Mouse (Mus musculus) liver, embryonic 11.5 days (tissue): ENCODE results near the gene Actr3. TPM values are rescaled to one million over a fixed set of nuclear protein-coding genes. Genes with fewer than 3 reads are reported as not detected.

Source experiments
- ATAC-seq: fragments of 200-750 bp; cut with Nextera tagmentation; replicated peaks from 2 replicates; pipeline ENCODE4 v1.8.0; 2017; ENCODE audit warnings: moderate number of reproducible peaks, mild to moderate bottlenecking, moderate TSS enrichment, moderate library complexity; ENCODE audit not compliant: low FRiP score
- DNase-seq: peaks from one replicate; pipeline ENCODE4 v3.0.0-alpha.2; 2017; ENCODE audit warnings: low spot score
- H3K27ac ChIP-seq: fragments of 300-500 bp; sonication (generic); 2 replicates; pipeline ENCODE4 v1.5.1; 2014; ENCODE audit warnings: mild to moderate bottlenecking, low read depth, low read length, control low read depth
- H3K27me3 ChIP-seq: fragments of 300-500 bp; sonication (generic); replicated peaks from 2 replicates; pipeline ENCODE4 v1.6.1; 2014; ENCODE audit warnings: low read length, mixed read lengths; ENCODE audit not compliant: control insufficient read depth, insufficient read depth
- H3K36me3 ChIP-seq: fragments of 300-500 bp; sonication (generic); 2 replicates; pipeline ENCODE4 v1.6.1; 2014; ENCODE audit warnings: mild to moderate bottlenecking, low read length, moderate library complexity, mixed read lengths; ENCODE audit not compliant: control insufficient read depth, insufficient read depth
- H3K4me1 ChIP-seq: fragments of 300-500 bp; sonication (generic); replicated peaks from 2 replicates; pipeline ENCODE4 v1.6.1; 2014; ENCODE audit warnings: low read length, mixed read lengths; ENCODE audit not compliant: control insufficient read depth, insufficient read depth
- H3K4me2 ChIP-seq: fragments of 300-500 bp; sonication (generic); 2 replicates; pipeline ENCODE4 v1.6.1; 2014; ENCODE audit warnings: mild to moderate bottlenecking, control low read depth, moderate library complexity
- H3K4me3 ChIP-seq: fragments of 300-500 bp; sonication (generic); 2 replicates; pipeline ENCODE4 v1.5.1; 2014; ENCODE audit warnings: low read depth, low read length, control low read depth
- H3K9ac ChIP-seq: fragments of 300-500 bp; sonication (generic); 2 replicates; pipeline ENCODE4 v1.6.1; 2014; ENCODE audit warnings: low read depth, low read length, control low read depth
- H3K9me3 ChIP-seq: fragments of 300-500 bp; sonication (generic); 2 replicates; pipeline ENCODE4 v1.6.1; 2016; ENCODE audit warnings: low read length, inconsistent platforms, mixed read lengths; ENCODE audit not compliant: control insufficient read depth
- WGBS: fragments of 180-500 bp; shearing (Covaris S2); extraction: QIAGEN DNeasy Blood & Tissue Kit; methylation state at CpG from one replicate; pipeline ENCODE4 v1.1.7; 2014; 5-methylcytosine and 5-hydroxymethylcytosine counted together
- polyA plus RNA-seq: library from polyadenylated mRNA; unstranded; fragments of >200 nt; fragmentation: Nextera tagmentation; extraction: Ambion mirVana; gene quantifications from 2 replicates; pipeline ENCODE4 v1.2.1, GENCODE M21; 2014

Gene Actr3
- polyA plus RNA-seq, 1 experiment from 2014 or later = 245 TPM

- no peaks in the 10 kb centered on the region for H3K27me3 ChIP-seq
- 86% methylated on average over 4 of the region's 4 CpGs for WGBS
- DNase-seq (no peak), ATAC-seq (no peak)
- no peaks in the 10 kb centered on the region for H3K4me1 ChIP-seq
- no peaks in the 10 kb centered on the region for H3K9me3 ChIP-seq
- H3K4me3 ChIP-seq = no peak overlapping the region
- no peak overlapping the region for H3K9ac ChIP-seq
- no peak overlapping the region for H3K27ac ChIP-seq
- H3K36me3 ChIP-seq = no peaks in the 10 kb centered on the region
- H3K4me2 ChIP-seq = no peak overlapping the region
These were observed 14.9 kb upstream of the Actr3 start for GRCm38 (mm10) chr1:125450282-125451000.

DNA sequence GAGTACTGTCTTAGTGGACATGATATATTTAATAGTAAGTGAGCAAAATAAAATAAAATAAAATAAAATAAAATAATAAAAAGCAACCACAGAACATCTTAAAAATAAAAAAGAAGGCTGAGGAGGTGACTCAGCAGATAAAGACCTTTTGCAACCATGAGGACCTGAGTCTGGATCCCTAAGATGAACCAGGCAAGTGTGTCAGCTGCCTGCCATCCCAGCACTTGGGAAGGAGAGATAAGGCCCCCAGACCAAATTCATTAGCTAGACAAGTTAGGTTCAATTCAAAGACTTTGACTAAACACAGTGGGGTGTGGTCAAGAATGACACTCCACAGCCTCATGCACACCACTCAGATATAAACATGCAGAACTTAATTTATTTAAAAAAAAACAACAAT lies 12.4 kb upstream of the Actr3 start:
- H3K4me2 ChIP-seq = no peak overlapping the region
- no peaks in the 10 kb centered on the region for H3K27me3 ChIP-seq
- no peaks in the 10 kb centered on the region for H3K4me1 ChIP-seq
- H3K9ac ChIP-seq = no peak overlapping the region
- no peak overlapping the region for H3K27ac ChIP-seq
- ATAC-seq (peak; percentile 43), DNase-seq (no peak)
- H3K4me3 ChIP-seq = no peak overlapping the region
- no peaks in the 10 kb centered on the region for H3K36me3 ChIP-seq
- no peaks in the 10 kb centered on the region for H3K9me3 ChIP-seq

- Histone ChIP-seq H3K27ac (no peak overlapping the region), H3K27me3 (no peaks in the 10 kb centered on the region), H3K9ac (no peak overlapping the region), H3K9me3 (no peaks in the 10 kb centered on the region), H3K4me1 (no peaks in the 10 kb centered on the region), H3K4me2 (peak overlapping the region; percentile 5), H3K36me3 (no peaks in the 10 kb centered on the region), H3K4me3 (no peak overlapping the region)
- DNase-seq = no peak
- 37% methylated on average over 7 of the region's 7 CpGs for WGBS
- 0 out of 2 replicates have a peak, but pooled peaks have one; percentile 44 for ATAC-seq
These were observed 6.2 kb upstream of the Actr3 start for GRCm38 (mm10) chr1:125441679-125442078.

- WGBS = 57% methylated on average over 6 of the region's 6 CpGs
- Histone ChIP-seq H3K9ac (no peak overlapping the region), H3K27me3 (no peaks in the 10 kb centered on the region), H3K36me3 (no peaks in the 10 kb centered on the region), H3K4me2 (peak overlapping the region; percentile 5), H3K4me1 (0 out of 2 replicates have a peak, but pooled peaks cover under 1% of the 10 kb centered on the region), H3K9me3 (no peaks in the 10 kb centered on the region), H3K27ac (no peak overlapping the region), H3K4me3 (no peak overlapping the region)
- no peak for ATAC-seq
- no peak for DNase-seq
These were observed 5.7 kb upstream of the Actr3 start for GRCm38 (mm10) chr1:125441251-125441650.

DNA sequence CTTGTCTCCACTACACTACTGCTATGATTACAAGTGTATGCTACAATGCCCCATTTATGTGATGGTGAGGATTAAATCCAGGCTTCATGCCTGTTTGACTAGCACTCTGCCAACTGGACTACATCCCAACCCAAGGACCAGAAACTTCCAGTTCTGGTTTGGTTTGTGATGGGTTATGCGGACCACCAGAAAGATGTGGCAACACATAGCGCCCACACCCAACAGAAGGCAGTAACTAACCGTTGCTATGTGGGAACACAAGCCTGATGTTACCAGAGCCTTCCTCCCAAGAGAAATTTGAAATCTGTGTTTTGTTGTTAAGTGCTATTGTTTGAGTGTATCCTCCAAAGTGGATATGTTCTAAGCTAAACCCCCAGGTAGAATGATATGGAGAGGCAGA lies 4.0 kb upstream of the Actr3 start:
- WGBS = 85% methylated on average over 3 of the region's 3 CpGs
- Histone ChIP-seq H3K4me2 (no peak overlapping the region), H3K4me3 (no peak overlapping the region), H3K27me3 (no peaks in the 10 kb centered on the region), H3K4me1 (0 out of 2 replicates have a peak, but pooled peaks cover 3% of the 10 kb centered on the region), H3K9me3 (no peaks in the 10 kb centered on the region), H3K9ac (no peak overlapping the region), H3K27ac (no peak overlapping the region), H3K36me3 (no peaks in the 10 kb centered on the region)
- no peak for DNase-seq
- no peak for ATAC-seq

DNA sequence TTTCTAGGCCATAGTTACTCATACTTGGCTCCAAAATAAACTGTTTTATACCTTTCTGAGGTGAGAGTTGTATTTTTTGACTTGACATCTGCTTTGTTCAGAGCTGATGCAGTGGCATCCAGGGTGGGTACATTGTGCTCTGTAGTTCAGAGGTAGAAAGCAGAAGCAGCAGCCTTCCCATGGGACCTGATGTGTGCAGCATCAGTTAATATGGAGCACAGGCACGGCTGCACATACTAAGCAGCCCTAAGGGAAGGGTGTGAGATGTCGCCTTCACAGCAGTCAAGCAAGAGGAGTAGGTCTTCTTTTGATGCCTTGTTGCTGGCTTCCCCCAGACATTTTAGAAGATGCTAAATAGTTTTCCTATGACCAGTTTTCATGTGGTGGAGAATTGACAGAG lies 3.3 kb upstream of the Actr3 start:
- Histone ChIP-seq H3K9me3 (no peaks in the 10 kb centered on the region), H3K27ac (no peak overlapping the region), H3K4me2 (no peak overlapping the region), H3K4me1 (0 out of 2 replicates have a peak, but pooled peaks cover 3% of the 10 kb centered on the region), H3K4me3 (no peak overlapping the region), H3K36me3 (no peaks in the 10 kb centered on the region), H3K27me3 (no peaks in the 10 kb centered on the region), H3K9ac (no peak overlapping the region)
- 86% methylated on average over 2 of the region's 2 CpGs for WGBS
- ATAC-seq (no peak), DNase-seq (no peak)

- WGBS = 33% methylated on average over 3 of the region's 3 CpGs
- Histone ChIP-seq H3K9ac (no peak overlapping the region), H3K27ac (no peak overlapping the region), H3K4me1 (peaks cover 8% of the 10 kb centered on the region), H3K27me3 (no peaks in the 10 kb centered on the region), H3K4me2 (no peak overlapping the region), H3K4me3 (no peak overlapping the region), H3K9me3 (no peaks in the 10 kb centered on the region), H3K36me3 (no peaks in the 10 kb centered on the region)
- no peak for ATAC-seq
- no peak for DNase-seq
These were observed 2.4 kb upstream of the Actr3 start for GRCm38 (mm10) chr1:125437927-125438326.

- Histone ChIP-seq H3K4me1 (peaks cover 13% of the 10 kb centered on the region), H3K4me2 (no peak overlapping the region), H3K9ac (no peak overlapping the region), H3K36me3 (no peaks in the 10 kb centered on the region), H3K27ac (no peak overlapping the region), H3K9me3 (no peaks in the 10 kb centered on the region), H3K27me3 (no peaks in the 10 kb centered on the region), H3K4me3 (no peak overlapping the region)
- no peak for DNase-seq
- 79% methylated on average over 2 of the region's 2 CpGs for WGBS
- ATAC-seq = no peak
These were observed 1.6 kb upstream of the Actr3 start for GRCm38 (mm10) chr1:125437161-125437560.

GRCm38 (mm10) chr1:125435018-125435368 lies 534 bp downstream of the Actr3 start:
- ATAC-seq (no peak), DNase-seq (no peak)
- Histone ChIP-seq H3K9me3 (no peaks in the 10 kb centered on the region), H3K27me3 (no peaks in the 10 kb centered on the region), H3K36me3 (no peaks in the 10 kb centered on the region), H3K4me1 (peaks cover 32% of the 10 kb centered on the region), H3K4me3 (peak overlapping the region; percentile 86), H3K27ac (peak overlapping the region; percentile 94), H3K4me2 (peak overlapping the region; percentile 73), H3K9ac (peak overlapping the region; percentile 93)
- WGBS = under 1% methylated on average over 21 of the region's 23 CpGs
